21 mouse cellular contexts compared by ENCODE assay signal in genomic region chr17:61815490-61815889, GRCm38 (mm10).
DNase-seq lines count a peak whose midpoint lies in the region; ATAC-seq and TF ChIP-seq lines count a peak whose summit lies in the region.
"Had no signal": no experiment of that assay in that cellular context is flagged by ENCODE, and none has a peak within 500 bp of the region (broad histone marks: within the 10 kb centered on the region; RNA-seq: fewer than 3 reads in every experiment).

No protein-coding gene starts in this region.

- H3K27me3 ChIP-seq in embryonic facial prominence, embryonic 14.5 days (replicated peaks; ENCODE audit: control insufficient read depth, insufficient read depth, low read length) = no peaks in the 10 kb centered on the region
- no peaks in the 10 kb centered on the region for H3K27me3 ChIP-seq in embryonic facial prominence, embryonic 10.5 days (replicated peaks; ENCODE audit: low read depth, poor library complexity, severe bottlenecking)
- no peaks in the 10 kb centered on the region for H3K27me3 ChIP-seq in heart, adult 2 months (ENCODE audit: control insufficient read depth, insufficient read depth, low read length)
- no peaks in the 10 kb centered on the region for H3K27me3 ChIP-seq in kidney, embryonic 15.5 days
- H3K27me3 ChIP-seq: embryonic facial prominence, embryonic 13.5 days; forebrain, embryonic 13.5 days; heart, embryonic 13.5 days; hindbrain, embryonic 12.5 days had no signal

- DNase-seq in embryonic facial prominence, embryonic 14.5 days (ENCODE audit: low spot score) = peak; percentile 69
- no peak for DNase-seq in embryonic facial prominence, embryonic 10.5 days (ENCODE audit: low spot score)
- DNase-seq in heart, adult 9 months (ENCODE audit: low spot score in 2 of 2) = peak; percentile 23 to 24
- DNase-seq in heart, adult 2 months = no peak
- peak; percentile 1 for DNase-seq in brain, embryonic 14.5 days (ENCODE audit: low read depth)
- DNase-seq in heart, postnatal 36 days = peak; percentile 3 to 7
- DNase-seq: adrenal gland, postnatal 36 days; cerebellum, adult 11-12 months; cerebellum, adult 9-10 months; cerebellum, postnatal 25 days; gastrocnemius, adult 2 months; gastrocnemius, postnatal 25 days; kidney, adult 8-10 months had no signal

- H3K4me2 ChIP-seq in embryonic facial prominence, embryonic 14.5 days (ENCODE audit: low read depth, low read length) = no peak overlapping the region
- H3K4me2 ChIP-seq in kidney, embryonic 15.5 days = no peak overlapping the region
- H3K4me2 ChIP-seq: embryonic facial prominence, embryonic 13.5 days; forebrain, embryonic 13.5 days; heart, embryonic 13.5 days; hindbrain, embryonic 12.5 days had no signal

- H3K27ac ChIP-seq in embryonic facial prominence, embryonic 14.5 days (replicated peaks; ENCODE audit: low read depth, low read length) = no peak overlapping the region
- no peak overlapping the region for H3K27ac ChIP-seq in embryonic facial prominence, embryonic 10.5 days (replicated peaks)
- no peak overlapping the region for H3K27ac ChIP-seq in heart, adult 2 months
- no peak overlapping the region for H3K27ac ChIP-seq in kidney, embryonic 15.5 days
- H3K27ac ChIP-seq: embryonic facial prominence, embryonic 13.5 days; forebrain, embryonic 13.5 days; gastrocnemius, adult 2 months; heart, embryonic 13.5 days; hindbrain, embryonic 12.5 days had no signal

- no peak for TF ChIP-seq POLR2A in heart, adult 2 months (IDR thresholded peaks at IDR 0.05; ENCODE audit: insufficient read depth, low read depth, low read length)
- TF ChIP-seq POLR2A in brain, embryonic 14.5 days (IDR thresholded peaks at IDR 0.05; ENCODE audit: borderline replicate concordance, extremely low read depth, insufficient read depth, insufficient read length, poor library complexity, severe bottlenecking) = no peak

- H3K4me3 ChIP-seq in embryonic facial prominence, embryonic 14.5 days (ENCODE audit: low read depth, low read length) = no peak overlapping the region
- H3K4me3 ChIP-seq in embryonic facial prominence, embryonic 10.5 days = no peak overlapping the region
- no peak overlapping the region for H3K4me3 ChIP-seq in heart, adult 2 months
- H3K4me3 ChIP-seq in kidney, embryonic 15.5 days (replicated peaks) = no peak overlapping the region
- H3K4me3 ChIP-seq: embryonic facial prominence, embryonic 13.5 days; forebrain, embryonic 13.5 days; gastrocnemius, adult 2 months; heart, embryonic 13.5 days; hindbrain, embryonic 12.5 days had no signal

- no peak overlapping the region for H3K9ac ChIP-seq in embryonic facial prominence, embryonic 14.5 days (ENCODE audit: low read depth, low read length)
- no peak overlapping the region for H3K9ac ChIP-seq in heart, adult 2 months (ENCODE audit: low read depth, low read length)
- no peak overlapping the region for H3K9ac ChIP-seq in kidney, embryonic 15.5 days
- H3K9ac ChIP-seq: embryonic facial prominence, embryonic 13.5 days; forebrain, embryonic 13.5 days; heart, embryonic 13.5 days; hindbrain, embryonic 12.5 days had no signal

- no peaks in the 10 kb centered on the region for H3K79me2 ChIP-seq in heart, adult 2 months (replicated peaks; ENCODE audit: control insufficient read depth, insufficient read depth, low read length)

- no peak for TF ChIP-seq EP300 in heart, adult 2 months (IDR thresholded peaks at IDR 0.05; ENCODE audit: insufficient read depth, low read depth, low read length)

- TF ChIP-seq CTCF in heart, adult 2 months (IDR thresholded peaks at IDR 0.05) = no peak
- TF ChIP-seq CTCF in brain, embryonic 14.5 days (IDR thresholded peaks at IDR 0.05; ENCODE audit: borderline replicate concordance, extremely low read depth, insufficient read depth, insufficient read length) = no peak

- H3K4me1 ChIP-seq in embryonic facial prominence, embryonic 14.5 days (ENCODE audit: control insufficient read depth, insufficient read depth, low read length) = no peaks in the 10 kb centered on the region
- no peaks in the 10 kb centered on the region for H3K4me1 ChIP-seq in embryonic facial prominence, embryonic 10.5 days
- no peaks in the 10 kb centered on the region for H3K4me1 ChIP-seq in heart, adult 2 months (ENCODE audit: control insufficient read depth, insufficient read depth, low read length)
- H3K4me1 ChIP-seq in kidney, embryonic 15.5 days = no peaks in the 10 kb centered on the region
- H3K4me1 ChIP-seq: embryonic facial prominence, embryonic 13.5 days; forebrain, embryonic 13.5 days; heart, embryonic 13.5 days; hindbrain, embryonic 12.5 days had no signal

- WGBS in embryonic facial prominence, embryonic 14.5 days = 55% methylated on average over 2 of the region's 2 CpGs
- WGBS in embryonic facial prominence, embryonic 10.5 days = 71% methylated on average over 2 of the region's 2 CpGs
- WGBS in heart, adult 2 months = 58% methylated on average over 2 of the region's 2 CpGs
- 71% methylated on average over 2 of the region's 2 CpGs for WGBS in kidney, embryonic 15.5 days

- intact Hi-C loops in heart, adult 2 months (cut with DNase I) = no loop called here
- intact Hi-C loops in heart, postnatal 36 days (cut with DNase I) = no loop called here

- ATAC-seq in embryonic facial prominence, embryonic 14.5 days (ENCODE audit: low read depth) = no peak
- ATAC-seq in kidney, embryonic 15.5 days (replicated peaks; ENCODE audit: low FRiP score) = no peak
- ATAC-seq: forebrain, embryonic 13.5 days; hindbrain, embryonic 16.5 days; inflammation-experienced regulatory T-cells, adult 6 months; intestine, postnatal 0 days had no signal

- no peaks in the 10 kb centered on the region for H3K9me3 ChIP-seq in embryonic facial prominence, embryonic 14.5 days (ENCODE audit: control insufficient read depth, low read length)
- no peaks in the 10 kb centered on the region for H3K9me3 ChIP-seq in embryonic facial prominence, embryonic 10.5 days
- no peaks in the 10 kb centered on the region for H3K9me3 ChIP-seq in kidney, embryonic 15.5 days (replicated peaks)
- H3K9me3 ChIP-seq: embryonic facial prominence, embryonic 13.5 days; forebrain, embryonic 13.5 days; heart, embryonic 13.5 days; hindbrain, embryonic 12.5 days had no signal

- H3K36me3 ChIP-seq in embryonic facial prominence, embryonic 14.5 days (ENCODE audit: control insufficient read depth, insufficient read depth, low read length) = no peaks in the 10 kb centered on the region
- no peaks in the 10 kb centered on the region for H3K36me3 ChIP-seq in embryonic facial prominence, embryonic 10.5 days (replicated peaks)
- no peaks in the 10 kb centered on the region for H3K36me3 ChIP-seq in heart, adult 2 months (ENCODE audit: control insufficient read depth, insufficient read depth, low read length)
- H3K36me3 ChIP-seq in kidney, embryonic 15.5 days = no peaks in the 10 kb centered on the region
- H3K36me3 ChIP-seq: embryonic facial prominence, embryonic 13.5 days; heart, embryonic 13.5 days; hindbrain, embryonic 12.5 days had no signal

Comparison
In these comparisons a context has a peak if more than half of its experiments do, and no peak if none do; other contexts are left out.
1. DNase-seq: peak in embryonic facial prominence, embryonic 14.5 days (single experiment), heart, adult 9 months (2 of 2), brain, embryonic 14.5 days (single experiment) and heart, postnatal 36 days (2 of 2); none in embryonic facial prominence, embryonic 10.5 days (single experiment) and heart, adult 2 months (0 of 2).